Mouse (Mus musculus) kidney, embryonic 14.5 days (tissue): Measurements from ENCODE around the gene Abca1. TPM values are rescaled to one million over a fixed set of nuclear protein-coding genes. Genes with fewer than 3 reads are reported as not detected.

Experiments used
- ATAC-seq: fragments of 200-750 bp; cut with Nextera tagmentation; 2 replicates; pipeline ENCODE4 v1.8.0; 2017; ENCODE audit warnings: moderate number of reproducible peaks, mild to moderate bottlenecking, moderate TSS enrichment, moderate library complexity; ENCODE audit not compliant: low FRiP score, low TSS enrichment
- H3K27ac ChIP-seq: fragments of 300-500 bp; sonication (generic); 2 replicates; pipeline ENCODE4 v1.5.1; 2014; ENCODE audit warnings: low read depth, mild to moderate bottlenecking, low read length, moderate library complexity, mixed read lengths
- H3K27me3 ChIP-seq: fragments of 300-500 bp; sonication (generic); 2 replicates; pipeline ENCODE4 v1.6.1; 2014; ENCODE audit warnings: mild to moderate bottlenecking, low read length; ENCODE audit not compliant: control insufficient read depth, insufficient read depth
- H3K36me3 ChIP-seq: fragments of 300-500 bp; sonication (generic); 2 replicates; pipeline ENCODE4 v1.6.1; 2014; ENCODE audit warnings: low read length, mixed read lengths; ENCODE audit not compliant: control insufficient read depth, insufficient read depth
- H3K4me1 ChIP-seq: fragments of 300-500 bp; sonication (generic); 2 replicates; pipeline ENCODE4 v1.6.1; 2014; ENCODE audit warnings: low read length, mixed read lengths; ENCODE audit not compliant: control insufficient read depth, insufficient read depth
- H3K4me2 ChIP-seq: fragments of 300-500 bp; sonication (generic); replicated peaks from 2 replicates; pipeline ENCODE4 v1.6.1; 2014; ENCODE audit warnings: low read depth, mild to moderate bottlenecking, low read length
- H3K4me3 ChIP-seq: fragments of 300-500 bp; sonication (generic); 2 replicates; pipeline ENCODE4 v1.5.1; 2014; ENCODE audit warnings: mild to moderate bottlenecking, low read length
- H3K9ac ChIP-seq: fragments of 300-500 bp; sonication (generic); 2 replicates; pipeline ENCODE4 v1.6.1; 2014; ENCODE audit warnings: low read depth, mild to moderate bottlenecking, low read length, moderate library complexity
- H3K9me3 ChIP-seq: fragments of 300-500 bp; sonication (generic); 2 replicates; pipeline ENCODE4 v1.6.1; 2016; ENCODE audit warnings: low read length; ENCODE audit not compliant: control insufficient read depth
- WGBS: fragments of 180-500 bp; shearing (Covaris S2); extraction: QIAGEN DNeasy Blood & Tissue Kit; methylation state at CpG from one replicate; pipeline ENCODE4 v1.1.7; 2014; 5-methylcytosine and 5-hydroxymethylcytosine counted together
- polyA plus RNA-seq: library from polyadenylated mRNA; unstranded; fragments of >200 nt; fragmentation: Nextera tagmentation; extraction: Ambion mirVana; gene quantifications from 2 replicates; pipeline ENCODE4 v1.2.1, GENCODE M21; 2014

Gene Abca1
- polyA plus RNA-seq, 1 experiment from 2014 or later, result 5.6 TPM

- ATAC-seq, result no peak
Observed at GRCm38 (mm10) chr4:53121516-53122227, 38.0 kb downstream of the Abca1 start.

GRCm38 (mm10) chr4:53121084-53121483 lies 38.6 kb downstream of the Abca1 start:
- H3K4me3 ChIP-seq, result no peak overlapping the region
- no peaks in the 10 kb centered on the region for H3K9me3 ChIP-seq
- no peaks in the 10 kb centered on the region for H3K27me3 ChIP-seq
- 0 out of 2 replicates have a peak, but pooled peaks cover 4% of the 10 kb centered on the region for H3K4me1 ChIP-seq
- no peak overlapping the region for H3K9ac ChIP-seq
- 90% methylated on average over 3 of the region's 3 CpGs for WGBS
- ATAC-seq, result no peak
- no peaks in the 10 kb centered on the region for H3K36me3 ChIP-seq
- H3K4me2 ChIP-seq, result no peak overlapping the region
- H3K27ac ChIP-seq, result no peak overlapping the region

More at GRCm38 (mm10) chr4:53121516-53122227, 38.0 kb downstream of the Abca1 start:
- 72% methylated on average over 7 of the region's 7 CpGs for WGBS
- Histone ChIP-seq H3K4me3 (no peak overlapping the region), H3K4me2 (no peak overlapping the region), H3K4me1 (no peaks in the 10 kb centered on the region), H3K36me3 (no peaks in the 10 kb centered on the region), H3K9me3 (no peaks in the 10 kb centered on the region), H3K9ac (no peak overlapping the region), H3K27ac (no peak overlapping the region), H3K27me3 (no peaks in the 10 kb centered on the region)

- WGBS, result 79% methylated on average over 10 of the region's 10 CpGs
- H3K4me3 ChIP-seq, result no peak overlapping the region
- no peaks in the 10 kb centered on the region for H3K27me3 ChIP-seq
- no peak for ATAC-seq
- no peak overlapping the region for H3K27ac ChIP-seq
- no peak overlapping the region for H3K4me2 ChIP-seq
- H3K9me3 ChIP-seq, result no peaks in the 10 kb centered on the region
- no peak overlapping the region for H3K9ac ChIP-seq
- H3K36me3 ChIP-seq, result no peaks in the 10 kb centered on the region
- 0 out of 2 replicates have a peak, but pooled peaks cover 7% of the 10 kb centered on the region for H3K4me1 ChIP-seq
Observed at GRCm38 (mm10) chr4:53120038-53120685, 39.5 kb downstream of the Abca1 start.

- Histone ChIP-seq H3K27me3 (no peaks in the 10 kb centered on the region), H3K4me1 (0 out of 2 replicates have a peak, but pooled peaks cover 7% of the 10 kb centered on the region), H3K9me3 (no peaks in the 10 kb centered on the region), H3K27ac (no peak overlapping the region), H3K36me3 (no peaks in the 10 kb centered on the region), H3K4me2 (no peak overlapping the region), H3K9ac (no peak overlapping the region), H3K4me3 (no peak overlapping the region)
- WGBS, result 46% methylated on average over 4 of the region's 4 CpGs
- no peak for ATAC-seq
Observed at GRCm38 (mm10) chr4:53118643-53119042, 41.1 kb downstream of the Abca1 start.

GRCm38 (mm10) chr4:53117610-53118009 lies 42.1 kb downstream of the Abca1 start:
- no peak overlapping the region for H3K9ac ChIP-seq
- H3K27ac ChIP-seq, result no peak overlapping the region
- no peak overlapping the region for H3K4me3 ChIP-seq
- 0 out of 2 replicates have a peak, but pooled peaks cover 7% of the 10 kb centered on the region for H3K4me1 ChIP-seq
- no peaks in the 10 kb centered on the region for H3K27me3 ChIP-seq
- no peaks in the 10 kb centered on the region for H3K9me3 ChIP-seq
- H3K4me2 ChIP-seq, result no peak overlapping the region
- ATAC-seq, result no peak
- no peaks in the 10 kb centered on the region for H3K36me3 ChIP-seq

- Histone ChIP-seq H3K4me3 (no peak overlapping the region), H3K9ac (no peak overlapping the region), H3K27me3 (no peaks in the 10 kb centered on the region), H3K4me1 (0 out of 2 replicates have a peak, but pooled peaks cover 7% of the 10 kb centered on the region), H3K27ac (no peak overlapping the region), H3K9me3 (no peaks in the 10 kb centered on the region), H3K36me3 (no peaks in the 10 kb centered on the region), H3K4me2 (no peak overlapping the region)
- ATAC-seq, result 0 out of 2 replicates have a peak, but pooled peaks have one; percentile 29
- 62% methylated on average over 5 of the region's 5 CpGs for WGBS
Observed at GRCm38 (mm10) chr4:53117076-53117475, 42.6 kb downstream of the Abca1 start.

- no peaks in the 10 kb centered on the region for H3K27me3 ChIP-seq
- no peak overlapping the region for H3K4me2 ChIP-seq
- H3K4me3 ChIP-seq, result no peak overlapping the region
- no peaks in the 10 kb centered on the region for H3K9me3 ChIP-seq
- 0 out of 2 replicates have a peak, but pooled peaks cover 7% of the 10 kb centered on the region for H3K4me1 ChIP-seq
- no peak; the same call in 1 of the 2 replicates for ATAC-seq
- H3K9ac ChIP-seq, result no peak overlapping the region
- no peaks in the 10 kb centered on the region for H3K36me3 ChIP-seq
- no peak overlapping the region for H3K27ac ChIP-seq
- 29% methylated on average over 3 of the region's 5 CpGs for WGBS
Observed at GRCm38 (mm10) chr4:53115866-53116265, 43.8 kb downstream of the Abca1 start.

- Histone ChIP-seq H3K9me3 (no peaks in the 10 kb centered on the region), H3K4me1 (0 out of 2 replicates have a peak, but pooled peaks cover 7% of the 10 kb centered on the region), H3K36me3 (no peaks in the 10 kb centered on the region), H3K27me3 (no peaks in the 10 kb centered on the region), H3K27ac (no peak overlapping the region), H3K9ac (no peak overlapping the region), H3K4me2 (no peak overlapping the region), H3K4me3 (no peak overlapping the region)
- ATAC-seq, result peak; percentile 66; the same call in 1 of the 2 replicates
- WGBS, result 46% methylated on average over 4 of the region's 4 CpGs
Observed at GRCm38 (mm10) chr4:53115410-53115809, 44.3 kb downstream of the Abca1 start.

GRCm38 (mm10) chr4:53111919-53112355 lies 47.8 kb downstream of the Abca1 start:
- 54% methylated on average over 4 of the region's 4 CpGs for WGBS
- no peak for ATAC-seq
- Histone ChIP-seq H3K9me3 (no peaks in the 10 kb centered on the region), H3K27ac (no peak overlapping the region), H3K9ac (no peak overlapping the region), H3K4me1 (0 out of 2 replicates have a peak, but pooled peaks cover 7% of the 10 kb centered on the region), H3K36me3 (no peaks in the 10 kb centered on the region), H3K4me2 (no peak overlapping the region), H3K27me3 (no peaks in the 10 kb centered on the region), H3K4me3 (no peak overlapping the region)
